Comparison of ENCODE assay signal across 8 mouse cellular contexts in genomic region chr10:7954989-7955633, GRCm38 (mm10). TPM values are rescaled to one million over a fixed set of nuclear protein-coding genes. Genes with fewer than 3 reads are reported as not detected.
DNase-seq lines count a peak whose midpoint lies in the region; ATAC-seq and TF ChIP-seq lines count a peak whose summit lies in the region.

No protein-coding gene starts in this region.

- TF ChIP-seq EP300 in ES-Bruce4 (IDR thresholded peaks at IDR 0.05; ENCODE audit: insufficient read depth, low read depth, low read length), result no peak
- TF ChIP-seq EP300 in heart, postnatal 0 days (IDR thresholded peaks at IDR 0.05; ENCODE audit: low read depth), result no peak

- TF ChIP-seq CTCF in ES-Bruce4 (IDR thresholded peaks at IDR 0.05; ENCODE audit: low read depth, low read length), result no peak
- TF ChIP-seq CTCF in heart, postnatal 0 days (IDR thresholded peaks at IDR 0.05; ENCODE audit: low read depth), result no peak
- no peak for TF ChIP-seq CTCF in lung, embryonic 14.5 days (IDR thresholded peaks at IDR 0.05; ENCODE audit: low read depth)

- peak; percentile 40 for DNase-seq in c-Kit-positive CD71-negative TER-119-negative erythroid progenitor cells, embryonic 14.5 days (ENCODE audit: low read depth)
- peak; percentile 78 for DNase-seq in forebrain, embryonic 11.5 days (ENCODE audit: low spot score)
- DNase-seq in heart, postnatal 0 days (ENCODE audit: low spot score), result peak; percentile 60
- DNase-seq in kidney, postnatal 25 days, result peak; percentile 24 to 58
- peak; percentile 59 for DNase-seq in lung, embryonic 14.5 days
- peak; percentile 31 to 50 for DNase-seq in thymus, adult 18-20 months

- H3K4me1 ChIP-seq in ES-Bruce4 (ENCODE audit: control insufficient read depth, insufficient read depth, low read length), result no peaks in the 10 kb centered on the region
- H3K4me1 ChIP-seq in forebrain, embryonic 11.5 days (replicated peaks; ENCODE audit: control insufficient read depth, insufficient read depth, low read length), result no peaks in the 10 kb centered on the region
- H3K4me1 ChIP-seq in heart, postnatal 0 days (ENCODE audit: control insufficient read depth, insufficient read depth), result peaks cover 41% of the 10 kb centered on the region
- peaks cover 11% of the 10 kb centered on the region for H3K4me1 ChIP-seq in lung, embryonic 14.5 days (ENCODE audit: insufficient read depth)
- H3K4me1 ChIP-seq in neural tube, embryonic 15.5 days, result peaks cover 21% of the 10 kb centered on the region

- no peaks in the 10 kb centered on the region for H3K27me3 ChIP-seq in ES-Bruce4 (ENCODE audit: control insufficient read depth, insufficient read depth, low read length, poor library complexity, severe bottlenecking)
- H3K27me3 ChIP-seq in forebrain, embryonic 11.5 days (ENCODE audit: control insufficient read depth, insufficient read depth, low read length), result no peaks in the 10 kb centered on the region
- H3K27me3 ChIP-seq in heart, postnatal 0 days (ENCODE audit: control insufficient read depth, insufficient read depth, low read length), result no peaks in the 10 kb centered on the region
- no peaks in the 10 kb centered on the region for H3K27me3 ChIP-seq in lung, embryonic 14.5 days (ENCODE audit: insufficient read depth, low read length)
- no peaks in the 10 kb centered on the region for H3K27me3 ChIP-seq in neural tube, embryonic 15.5 days (replicated peaks)

- WGBS in forebrain, embryonic 11.5 days, result 1% methylated on average over 31 of the region's 31 CpGs
- under 1% methylated on average over 25 of the region's 31 CpGs for WGBS in heart, postnatal 0 days
- WGBS in lung, embryonic 14.5 days, result under 1% methylated on average over 27 of the region's 31 CpGs
- WGBS in neural tube, embryonic 15.5 days, result 0% methylated on average over 21 of the region's 31 CpGs

- no peaks in the 10 kb centered on the region for H3K36me3 ChIP-seq in ES-Bruce4 (ENCODE audit: control insufficient read depth, insufficient read depth, low read length, poor library complexity, severe bottlenecking)
- no peaks in the 10 kb centered on the region for H3K36me3 ChIP-seq in forebrain, embryonic 11.5 days (ENCODE audit: control insufficient read depth, insufficient read depth, low read length)
- no peaks in the 10 kb centered on the region for H3K36me3 ChIP-seq in heart, postnatal 0 days (replicated peaks; ENCODE audit: control insufficient read depth, insufficient read depth, low read length)
- H3K36me3 ChIP-seq in lung, embryonic 14.5 days (ENCODE audit: insufficient read depth), result no peaks in the 10 kb centered on the region
- no peaks in the 10 kb centered on the region for H3K36me3 ChIP-seq in neural tube, embryonic 15.5 days

- no peak overlapping the region for H3K27ac ChIP-seq in ES-Bruce4 (ENCODE audit: insufficient read depth, low read length)
- peak overlapping the region; percentile 98 for H3K27ac ChIP-seq in forebrain, embryonic 11.5 days (ENCODE audit: low read depth, low read length)
- peak overlapping the region; percentile 100 for H3K27ac ChIP-seq in heart, postnatal 0 days (ENCODE audit: low read depth)
- H3K27ac ChIP-seq in lung, embryonic 14.5 days (ENCODE audit: low read depth), result peak overlapping the region; percentile 99
- H3K27ac ChIP-seq in neural tube, embryonic 15.5 days (replicated peaks), result peak overlapping the region; percentile 98

- peak; percentile 45 for ATAC-seq in forebrain, embryonic 11.5 days (replicated peaks; ENCODE audit: low FRiP score)
- ATAC-seq in heart, postnatal 0 days (ENCODE audit: insufficient read depth, low read depth), result no peak; the same call in 1 of the 2 replicates
- peak; percentile 32 for ATAC-seq in lung, embryonic 14.5 days (ENCODE audit: insufficient read depth)
- ATAC-seq in neural tube, embryonic 15.5 days (ENCODE audit: low FRiP score), result no peak; the same call in 1 of the 2 replicates

- H3K9me3 ChIP-seq in ES-Bruce4 (replicated peaks; ENCODE audit: control insufficient read depth, insufficient read depth, low read length, poor library complexity, severe bottlenecking), result no peaks in the 10 kb centered on the region
- H3K9me3 ChIP-seq in forebrain, embryonic 11.5 days (ENCODE audit: control insufficient read depth, low read length), result no peaks in the 10 kb centered on the region
- H3K9me3 ChIP-seq in heart, postnatal 0 days (replicated peaks; ENCODE audit: control insufficient read depth, low read length), result no peaks in the 10 kb centered on the region
- no peaks in the 10 kb centered on the region for H3K9me3 ChIP-seq in lung, embryonic 14.5 days (ENCODE audit: low read depth, low read length)
- H3K9me3 ChIP-seq in neural tube, embryonic 15.5 days (replicated peaks), result no peaks in the 10 kb centered on the region

- H3K9ac ChIP-seq in ES-Bruce4 (ENCODE audit: low read depth, poor library complexity, severe bottlenecking), result peak overlapping the region; percentile 99
- peak overlapping the region; percentile 96 for H3K9ac ChIP-seq in forebrain, embryonic 11.5 days (ENCODE audit: low read length)
- H3K9ac ChIP-seq in heart, postnatal 0 days (replicated peaks; ENCODE audit: low read depth, low read length), result peak overlapping the region; percentile 98
- H3K9ac ChIP-seq in lung, embryonic 14.5 days, result peak overlapping the region; percentile 98
- peak overlapping the region; percentile 97 for H3K9ac ChIP-seq in neural tube, embryonic 15.5 days (replicated peaks)

- peak overlapping the region; percentile 74 for H3K4me2 ChIP-seq in forebrain, embryonic 11.5 days (ENCODE audit: low read depth, low read length, severe bottlenecking)
- H3K4me2 ChIP-seq in heart, postnatal 0 days (ENCODE audit: low read depth, low read length), result peak overlapping the region; percentile 74
- H3K4me2 ChIP-seq in lung, embryonic 14.5 days, result peak overlapping the region; percentile 70
- H3K4me2 ChIP-seq in neural tube, embryonic 15.5 days, result peak overlapping the region; percentile 72

- H3K4me3 ChIP-seq in ES-Bruce4 (ENCODE audit: low read depth, low read length), result peak overlapping the region; percentile 96
- peak overlapping the region; percentile 99 for H3K4me3 ChIP-seq in forebrain, embryonic 11.5 days (ENCODE audit: low read depth, low read length)
- peak overlapping the region; percentile 94 for H3K4me3 ChIP-seq in heart, postnatal 0 days (ENCODE audit: low read depth, low read length)
- peak overlapping the region; percentile 91 for H3K4me3 ChIP-seq in lung, embryonic 14.5 days (ENCODE audit: low read depth, low read length)
- H3K4me3 ChIP-seq in neural tube, embryonic 15.5 days (replicated peaks), result peak overlapping the region; percentile 96

- no peak for TF ChIP-seq POLR2A in ES-Bruce4 (IDR thresholded peaks at IDR 0.05; ENCODE audit: insufficient read depth, low read length)

RNA-seq across cellular contexts. Expression of gene Tab2, which starts 0.9 kb away (rescaled TPM):
- polyA plus RNA-seq in ES-Bruce4 (2011; ENCODE audit: insufficient read depth, insufficient read length, low read depth, missing spikeins), result 101 and 102 TPM in 2 replicates
- 24.6 and 24.9 TPM in 2 replicates for polyA plus RNA-seq in forebrain, embryonic 11.5 days (2014; fragmentation: Nextera tagmentation; extraction: Ambion mirVana)
- total RNA-seq in heart, postnatal 0 days (2014; rRNA removed; ENCODE audit: low replicate concordance), result 71.6 and 87.7 TPM in 2 replicates
- polyA plus RNA-seq in heart, postnatal 0 days (2015; fragmentation: Nextera tagmentation; extraction: Ambion mirVana), result 12.5 and 14.3 TPM in 2 replicates
- polyA plus RNA-seq in lung, embryonic 14.5 days (2014; fragmentation: Nextera tagmentation; extraction: Ambion mirVana), result 31.1 TPM in 2 replicates
- 12.1 and 13.5 TPM in 2 replicates for polyA plus RNA-seq in neural tube, embryonic 15.5 days (2015; fragmentation: Nextera tagmentation; extraction: Ambion mirVana)

Comparison
In these comparisons a context has a peak if more than half of its experiments do, and no peak if none do; other contexts are left out.
1. ATAC-seq: peak in forebrain, embryonic 11.5 days (single experiment) and lung, embryonic 14.5 days (single experiment); none in heart, postnatal 0 days (single experiment) and neural tube, embryonic 15.5 days (single experiment).
2. Peak in every context shown above with its lines, with median percentiles within 50 percentile points of each other: H3K4me3 ChIP-seq, H3K9ac ChIP-seq, DNase-seq and H3K4me2 ChIP-seq.